Mouse (Mus musculus) thymus, postnatal 25 days (tissue): Measurements from ENCODE around the gene Surf1.

Experiments
- DNase-seq: peaks from one replicate; pipeline ENCODE4 v3.0.0; 2022

Surf1 gene

GRCm38 (mm10) chr2:26915927-26916728 lies at the start of gene Surf1, which contains the start of gene Surf2:
Gene Surf1 (minus strand): TSS chr2:26916530.
Gene Surf2 (plus strand): TSS chr2:26916367.
- DNase-seq: peak; percentile 69

GRCm38 (mm10) chr2:26964724-26965370 lies 48.5 kb upstream of the Surf1 start:
- no peak for DNase-seq

DNA sequence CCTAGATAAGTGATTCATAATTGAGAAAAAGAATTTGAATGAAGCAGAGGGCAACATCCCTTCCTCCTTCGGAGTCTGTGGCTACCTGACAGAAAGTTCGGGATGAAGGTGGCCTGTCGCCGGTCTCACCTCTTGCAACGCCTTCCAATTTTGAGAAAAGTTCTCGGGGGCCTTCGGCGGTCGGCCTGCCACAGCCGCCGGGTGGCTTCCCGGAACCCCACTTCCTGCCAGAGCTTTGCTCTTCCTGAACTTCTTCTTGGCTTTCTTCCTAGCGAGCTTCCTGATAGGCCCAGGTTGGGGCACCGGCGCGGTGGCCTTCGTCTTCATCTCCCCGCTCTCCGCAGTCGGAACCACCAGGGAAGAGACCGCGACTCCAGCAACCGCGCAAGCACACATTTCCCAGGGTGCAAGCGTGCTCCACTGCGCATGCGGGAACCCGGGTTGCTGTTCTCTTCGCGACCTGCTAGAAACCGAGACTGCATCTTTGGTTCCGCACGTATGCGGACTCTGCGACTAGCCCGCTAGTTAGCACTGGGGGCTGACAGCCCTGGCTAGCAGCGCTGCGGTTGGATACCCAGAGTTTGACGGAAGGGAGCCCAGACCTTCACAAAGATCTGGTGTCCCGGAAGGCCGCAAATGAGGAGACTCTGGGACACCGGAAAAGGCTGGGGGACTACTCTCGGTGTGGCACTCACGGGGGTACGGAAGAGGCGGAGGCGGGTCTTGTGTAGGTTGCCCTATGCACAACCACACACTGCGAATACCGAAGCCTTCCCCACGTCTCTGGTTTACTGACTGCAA lies 47.8 kb upstream of the Surf1 start, which contains the start of gene Rexo4:
Gene Rexo4 (minus strand): TSS at position 464 of the 801 bp plus-strand sequence.
- DNase-seq: peak; percentile 93

GRCm38 (mm10) chr2:26960756-26961155 lies 44.4 kb upstream of the Surf1 start:
- DNase-seq: no peak

DNA sequence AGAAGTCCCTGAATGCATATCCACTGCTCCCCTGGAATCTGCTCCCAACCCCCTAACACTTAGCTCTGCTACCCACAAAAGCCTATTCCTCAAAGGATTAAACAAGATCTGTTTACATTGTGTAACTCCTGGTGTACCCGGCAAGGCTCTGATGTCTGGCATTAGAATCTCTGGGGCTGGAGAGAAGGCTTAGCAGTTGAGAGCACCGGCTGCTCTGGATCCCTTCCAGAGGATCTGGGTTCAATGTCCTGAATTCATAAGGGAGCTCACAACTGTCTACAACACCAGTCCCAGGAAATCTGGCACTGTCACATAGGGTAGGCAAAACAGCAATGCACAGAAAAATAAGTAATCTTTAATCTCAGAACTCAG lies 41.1 kb upstream of the Surf1 start:
- no peak for DNase-seq

- DNase-seq: no peak
These were observed 40.6 kb upstream of the Surf1 start for GRCm38 (mm10) chr2:26956811-26957487.

- DNase-seq: peak; percentile 42
These were observed 38.5 kb upstream of the Surf1 start for GRCm38 (mm10) chr2:26954735-26955395.

- DNase-seq: no peak
These were observed 36.5 kb upstream of the Surf1 start for GRCm38 (mm10) chr2:26952866-26953265.

- DNase-seq: no peak
These were observed 35.9 kb upstream of the Surf1 start for GRCm38 (mm10) chr2:26952193-26952592.

DNA sequence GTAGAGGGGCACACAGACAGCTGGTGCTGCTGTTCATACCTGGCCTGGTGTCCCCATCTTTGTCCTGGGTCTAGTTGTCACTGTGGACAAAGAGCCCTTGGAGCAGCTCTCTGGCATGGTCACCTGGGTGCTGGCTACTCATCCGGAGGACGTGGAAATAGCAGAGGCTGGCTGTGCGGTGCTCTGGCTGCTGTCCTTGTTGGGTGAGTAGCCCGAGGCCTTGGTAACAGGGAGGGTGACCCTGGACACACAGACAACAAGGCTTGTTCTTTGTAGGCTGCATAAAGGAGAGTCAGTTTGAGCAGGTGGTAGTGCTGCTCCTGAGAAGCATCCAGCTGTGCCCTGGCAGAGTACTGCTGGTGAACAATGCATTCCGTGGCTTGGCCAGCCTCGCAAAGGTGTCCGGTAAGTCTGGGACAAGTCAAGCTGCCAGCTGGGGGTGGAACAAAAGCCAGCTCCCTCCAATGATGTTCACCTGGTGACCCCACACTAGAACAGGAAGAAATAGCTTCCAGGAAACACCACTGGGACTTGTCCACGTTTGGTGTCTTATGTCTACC lies 35.1 kb upstream of the Surf1 start:
- DNase-seq: no peak

DNA sequence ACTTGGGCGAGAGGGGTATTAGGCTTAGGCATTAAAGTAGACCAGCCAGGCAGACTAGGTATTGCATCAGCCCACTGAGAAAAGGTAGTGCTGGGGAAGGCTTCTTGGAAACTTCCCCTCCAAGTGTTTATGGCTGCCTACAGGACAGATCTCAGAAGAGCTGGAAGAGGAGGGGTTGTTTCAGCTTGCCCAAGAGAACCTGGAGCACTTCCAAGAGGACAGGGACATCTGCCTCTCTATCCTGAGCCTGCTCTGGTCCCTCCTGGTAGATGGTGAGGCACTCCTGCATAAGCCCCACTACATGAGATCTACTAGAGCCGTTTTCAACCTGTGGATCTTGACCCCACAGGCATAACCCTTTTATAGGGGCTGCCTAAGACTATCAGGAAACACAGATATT lies 34.1 kb upstream of the Surf1 start:
- no peak for DNase-seq

DNA sequence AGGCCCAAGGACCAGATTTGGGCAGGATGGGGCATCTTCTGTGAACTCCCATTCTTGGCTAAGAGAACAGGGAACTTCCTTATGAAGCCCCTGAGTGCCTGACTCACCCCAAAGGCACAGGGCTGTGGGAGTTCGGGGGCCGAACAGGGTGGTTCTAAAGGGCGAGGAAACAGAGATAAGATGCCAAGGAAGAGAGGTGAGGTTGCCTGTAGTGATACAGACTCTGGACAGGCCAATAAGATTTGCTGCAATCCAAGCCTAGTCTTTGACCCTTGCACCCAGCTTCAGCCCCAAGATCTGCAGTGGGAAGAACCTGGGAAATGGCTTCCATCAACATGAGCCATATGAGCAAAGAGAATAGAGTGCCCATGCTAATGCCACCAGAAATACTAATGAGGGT lies 26.9 kb upstream of the Surf1 start:
- DNase-seq: no peak

DNA sequence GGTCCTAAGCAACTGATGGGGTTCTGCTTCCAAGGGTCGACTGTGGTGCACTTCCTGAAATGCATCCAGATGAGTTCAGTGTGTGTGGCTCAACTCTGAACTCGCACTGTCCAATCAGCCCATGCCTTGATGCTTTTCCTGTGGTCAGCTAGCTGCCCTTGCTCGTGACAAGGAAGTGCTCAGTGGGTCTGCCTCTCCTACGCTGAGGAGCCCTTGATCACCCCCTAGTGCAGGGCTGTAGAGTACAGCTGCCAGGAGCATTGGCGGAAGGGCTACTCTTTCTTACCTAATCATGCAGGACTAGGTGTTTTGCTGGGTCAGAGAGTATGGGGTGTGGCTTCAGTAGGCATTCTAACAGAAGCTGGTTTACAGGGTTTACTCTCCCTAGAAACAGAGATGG lies 25.2 kb upstream of the Surf1 start:
- DNase-seq: no peak

DNA sequence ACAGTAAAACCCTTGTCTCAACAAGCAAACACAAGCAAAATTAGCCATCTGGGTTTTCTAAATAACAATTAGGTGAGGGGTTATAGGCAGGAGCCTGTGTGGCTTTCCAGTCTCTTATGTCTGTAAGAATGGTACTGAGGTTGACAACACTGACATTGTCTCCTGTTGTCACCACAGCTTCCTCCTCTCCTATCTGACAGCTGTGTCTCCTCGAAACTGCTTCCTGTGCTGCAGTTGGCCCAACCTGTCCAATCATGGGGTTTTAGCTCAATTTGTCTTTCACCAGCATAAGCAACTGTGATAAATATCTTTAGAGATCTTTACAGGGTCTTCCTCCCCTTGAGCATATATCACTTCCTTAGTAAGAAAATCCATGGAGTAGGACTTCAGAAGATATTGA lies 20.1 kb upstream of the Surf1 start:
- DNase-seq: peak; percentile 58

DNA sequence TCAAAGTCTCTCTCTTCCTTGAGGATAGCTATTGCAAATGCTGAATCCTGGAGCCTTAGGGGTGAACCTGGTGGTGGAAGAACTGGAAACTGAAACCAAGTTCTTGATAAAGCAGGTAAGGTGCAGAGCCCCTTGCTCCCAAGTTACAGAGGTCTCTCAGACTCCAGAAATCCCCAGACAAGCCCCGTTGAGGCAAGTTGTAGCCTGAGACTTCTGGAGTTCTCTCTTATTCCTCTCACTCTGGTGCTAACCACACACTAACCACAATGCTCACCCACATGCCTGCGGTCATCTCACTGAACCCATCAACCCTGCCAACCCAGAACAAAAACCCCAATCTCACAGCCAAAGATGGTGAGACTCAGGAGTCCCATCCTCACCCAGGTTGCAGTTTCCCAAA lies 19.0 kb upstream of the Surf1 start:
- DNase-seq: peak; percentile 51

DNA sequence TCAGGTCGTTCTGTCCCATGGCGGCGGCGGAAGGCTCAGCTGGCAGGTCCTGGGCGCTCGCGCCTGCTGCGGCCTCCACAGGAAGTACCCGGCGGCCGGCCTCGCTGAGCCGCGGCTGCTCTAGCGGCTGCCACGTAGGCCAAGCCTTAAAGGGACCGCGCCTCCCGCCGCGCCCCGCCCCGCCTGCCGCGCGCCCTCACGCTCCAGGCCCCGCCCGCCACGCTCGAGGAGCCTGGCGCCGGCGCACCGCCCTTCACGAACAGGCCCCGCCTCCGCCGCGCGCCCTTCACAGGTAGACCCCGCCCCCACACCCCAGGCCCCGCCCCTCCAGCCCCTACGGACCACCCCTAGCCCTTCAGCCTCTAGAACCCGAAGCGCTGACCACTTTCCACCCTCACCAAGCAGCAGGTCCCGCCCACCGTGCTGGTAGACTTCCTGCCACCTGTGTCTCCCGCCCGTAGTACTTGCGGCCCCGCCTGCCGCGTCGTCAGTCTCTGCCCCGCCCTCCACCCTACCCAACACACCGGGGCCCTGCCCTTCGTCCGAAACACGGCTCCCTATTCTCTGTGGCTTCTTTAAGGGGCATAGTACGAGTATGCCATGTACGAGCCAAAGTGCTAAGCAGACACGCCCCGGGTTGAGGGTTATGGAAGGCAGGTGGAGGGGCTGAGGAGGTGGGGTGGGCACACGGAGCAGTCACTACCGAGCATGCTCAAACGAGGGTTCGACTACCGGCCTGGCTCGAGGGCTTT lies 17.1 kb upstream of the Surf1 start, which contains the start of the genes Surf4 and Stkld1:
Gene Surf4 (minus strand): TSS at position 625 of the 752 bp plus-strand sequence.
Gene Stkld1 (plus strand): TSS at position 744 of the 752 bp plus-strand sequence.
- DNase-seq: peak; percentile 94

GRCm38 (mm10) chr2:26932473-26933303 lies 16.4 kb upstream of the Surf1 start:
- DNase-seq: peak; percentile 53

GRCm38 (mm10) chr2:26930390-26930789 lies 14.1 kb upstream of the Surf1 start:
- DNase-seq: peak; percentile 83

DNA sequence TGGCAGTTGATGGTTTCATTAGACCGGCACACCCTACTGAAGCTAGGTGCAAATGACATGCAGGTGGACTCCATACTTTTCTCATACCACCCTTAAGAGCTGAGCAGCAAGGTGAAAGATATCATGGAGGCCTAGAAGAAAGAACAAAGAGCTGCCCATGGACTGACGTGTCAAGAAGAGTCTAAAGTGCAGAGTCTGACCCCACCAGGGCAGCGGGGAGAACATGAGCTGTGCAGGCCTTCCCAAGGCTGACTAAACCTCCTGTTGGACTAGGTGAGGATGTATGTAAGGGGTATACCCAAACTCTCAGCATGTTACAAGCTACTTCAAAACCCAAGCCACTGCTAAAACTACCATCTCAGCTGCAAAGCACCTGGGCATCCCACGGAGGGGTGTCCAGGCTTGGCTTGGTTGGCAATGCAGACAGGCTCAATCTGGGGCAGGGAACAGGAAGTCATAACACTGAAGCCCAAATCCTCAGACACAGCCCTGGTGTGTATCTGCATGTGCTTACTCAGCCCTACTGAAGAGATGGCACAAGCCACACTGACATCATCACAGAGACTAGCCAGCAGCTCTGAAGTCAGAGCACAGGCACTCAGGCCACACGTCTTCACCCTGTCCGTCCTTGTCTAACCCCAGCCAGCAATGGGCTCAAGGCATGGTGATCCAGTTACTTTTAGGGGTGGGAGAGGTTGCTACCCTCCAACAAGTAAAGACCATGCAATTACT lies 11.6 kb upstream of the Surf1 start:
- DNase-seq: no peak
